ENCODE assay signal across 15 mouse cellular contexts in the genomic region with DNA sequence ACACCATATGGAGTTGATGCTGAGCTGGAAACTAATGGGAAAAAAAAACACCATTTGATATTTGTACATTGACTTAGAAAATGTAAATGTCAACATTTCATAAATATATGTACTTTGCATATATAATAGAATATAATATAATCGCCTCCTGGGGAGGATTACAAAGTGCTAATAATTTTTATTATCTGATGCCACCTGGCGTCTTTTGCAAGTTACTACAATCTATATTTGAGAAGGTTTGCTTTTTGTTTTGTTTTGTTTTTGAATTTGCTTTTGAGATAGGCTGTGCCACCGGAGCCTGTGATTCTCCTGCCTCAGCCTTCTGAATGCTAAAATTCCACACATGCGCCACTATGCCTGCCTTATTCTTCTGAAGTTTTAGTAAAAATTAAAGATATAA. TPM values are rescaled to one million over a fixed set of nuclear protein-coding genes. Genes with fewer than 3 reads are reported as not detected.
DNase-seq lines count a peak whose midpoint lies in the region; ATAC-seq and TF ChIP-seq lines count a peak whose summit lies in the region.
"Had no signal": no experiment of that assay in that cellular context is flagged by ENCODE, and none has a peak within 500 bp of the region (broad histone marks: within the 10 kb centered on the region; RNA-seq: fewer than 3 reads in every experiment).

No protein-coding gene starts in this region.

- WGBS in embryonic facial prominence, embryonic 11.5 days: 69% methylated on average over 4 of the region's 4 CpGs
- 75% methylated on average over 4 of the region's 4 CpGs for WGBS in embryonic facial prominence, embryonic 10.5 days
- WGBS in liver, postnatal 0 days (ENCODE audit: insufficient replicate concordance): 47% methylated on average over 4 of the region's 4 CpGs
- WGBS in liver, embryonic 12.5 days (ENCODE audit: insufficient replicate concordance): 42% methylated on average over 4 of the region's 4 CpGs

- no peak overlapping the region for H3K4me3 ChIP-seq in embryonic facial prominence, embryonic 11.5 days (ENCODE audit: low read depth, low read length)
- H3K4me3 ChIP-seq in embryonic facial prominence, embryonic 10.5 days: no peak overlapping the region
- no peak overlapping the region for H3K4me3 ChIP-seq in liver, postnatal 0 days (ENCODE audit: low read depth, low read length)
- H3K4me3 ChIP-seq in liver, embryonic 12.5 days: no peak overlapping the region
- H3K4me3 ChIP-seq: limb, embryonic 13.5 days had no signal

- H3K4me1 ChIP-seq in embryonic facial prominence, embryonic 11.5 days (ENCODE audit: control insufficient read depth, insufficient read depth, low read length): no peaks in the 10 kb centered on the region
- H3K4me1 ChIP-seq in embryonic facial prominence, embryonic 10.5 days: no peaks in the 10 kb centered on the region
- no peaks in the 10 kb centered on the region for H3K4me1 ChIP-seq in liver, postnatal 0 days (ENCODE audit: insufficient read depth)
- H3K4me1 ChIP-seq in liver, embryonic 12.5 days: no peaks in the 10 kb centered on the region
- H3K4me1 ChIP-seq: limb, embryonic 13.5 days had no signal

- DNase-seq in embryonic facial prominence, embryonic 11.5 days (ENCODE audit: low spot score): peak; percentile 32
- DNase-seq in embryonic facial prominence, embryonic 10.5 days (ENCODE audit: low spot score): no peak
- no peak for DNase-seq in liver, postnatal 0 days
- peak; percentile 48 for DNase-seq in adipocyte (ENCODE audit: low spot score)
- DNase-seq in retina, embryonic 14.5 days (ENCODE audit: low spot score): peak; percentile 21
- DNase-seq in testis, postnatal 14 days (ENCODE audit: low spot score): no peak
- DNase-seq in layer of hippocampus, adult 9-11 months: no peak
- DNase-seq: cerebellum, adult 18-20 months; heart, postnatal 4 days; kidney, adult 18-20 months; thymus, postnatal 14 days had no signal

- peak; percentile 42 for TF ChIP-seq CTCF in liver, postnatal 0 days (IDR thresholded peaks at IDR 0.05; ENCODE audit: low read depth)

- no peaks in the 10 kb centered on the region for H3K9me3 ChIP-seq in embryonic facial prominence, embryonic 11.5 days (replicated peaks; ENCODE audit: control insufficient read depth, low read length)
- no peaks in the 10 kb centered on the region for H3K9me3 ChIP-seq in embryonic facial prominence, embryonic 10.5 days
- no peaks in the 10 kb centered on the region for H3K9me3 ChIP-seq in liver, postnatal 0 days (ENCODE audit: low read length)
- H3K9me3 ChIP-seq in liver, embryonic 12.5 days (replicated peaks): no peaks in the 10 kb centered on the region
- H3K9me3 ChIP-seq: limb, embryonic 13.5 days had no signal

- no peaks in the 10 kb centered on the region for H3K27me3 ChIP-seq in embryonic facial prominence, embryonic 11.5 days (ENCODE audit: control insufficient read depth, insufficient read depth, low read length)
- H3K27me3 ChIP-seq in embryonic facial prominence, embryonic 10.5 days (replicated peaks; ENCODE audit: low read depth, poor library complexity, severe bottlenecking): no peaks in the 10 kb centered on the region
- no peaks in the 10 kb centered on the region for H3K27me3 ChIP-seq in liver, postnatal 0 days (ENCODE audit: insufficient read depth, low read length)
- H3K27me3 ChIP-seq in liver, embryonic 12.5 days (replicated peaks): no peaks in the 10 kb centered on the region
- H3K27me3 ChIP-seq: limb, embryonic 13.5 days had no signal

- H3K9ac ChIP-seq in embryonic facial prominence, embryonic 11.5 days (replicated peaks; ENCODE audit: low read length): no peak overlapping the region
- no peak overlapping the region for H3K9ac ChIP-seq in liver, postnatal 0 days (replicated peaks)
- H3K9ac ChIP-seq in liver, embryonic 12.5 days: no peak overlapping the region
- H3K9ac ChIP-seq: limb, embryonic 13.5 days had no signal

- no peak overlapping the region for H3K4me2 ChIP-seq in embryonic facial prominence, embryonic 11.5 days (ENCODE audit: low read depth, low read length)
- no peak overlapping the region for H3K4me2 ChIP-seq in liver, postnatal 0 days (ENCODE audit: low read depth, low read length)
- no peak overlapping the region for H3K4me2 ChIP-seq in liver, embryonic 12.5 days
- H3K4me2 ChIP-seq: limb, embryonic 13.5 days had no signal

- no peaks in the 10 kb centered on the region for H3K36me3 ChIP-seq in embryonic facial prominence, embryonic 11.5 days (replicated peaks; ENCODE audit: control insufficient read depth, insufficient read depth, low read depth, low read length)
- H3K36me3 ChIP-seq in embryonic facial prominence, embryonic 10.5 days (replicated peaks): no peaks in the 10 kb centered on the region
- no peaks in the 10 kb centered on the region for H3K36me3 ChIP-seq in liver, postnatal 0 days (replicated peaks; ENCODE audit: insufficient read depth, low read length)
- no peaks in the 10 kb centered on the region for H3K36me3 ChIP-seq in liver, embryonic 12.5 days
- H3K36me3 ChIP-seq: limb, embryonic 13.5 days had no signal

- no peak overlapping the region for H3K27ac ChIP-seq in embryonic facial prominence, embryonic 11.5 days (replicated peaks; ENCODE audit: low read depth, low read length)
- no peak overlapping the region for H3K27ac ChIP-seq in embryonic facial prominence, embryonic 10.5 days (replicated peaks)
- H3K27ac ChIP-seq in liver, postnatal 0 days (ENCODE audit: low read depth): no peak overlapping the region
- H3K27ac ChIP-seq in liver, embryonic 12.5 days: no peak overlapping the region
- H3K27ac ChIP-seq: limb, embryonic 13.5 days; macrophage had no signal

- TF ChIP-seq EP300 in liver, postnatal 0 days (IDR thresholded peaks at IDR 0.05; ENCODE audit: low read depth): no peak

- no peak for ATAC-seq in embryonic facial prominence, embryonic 11.5 days (replicated peaks; ENCODE audit: insufficient number of reproducible peaks, low FRiP score, low TSS enrichment, low read depth)
- ATAC-seq in liver, postnatal 0 days: no peak
- no peak for ATAC-seq in liver, embryonic 12.5 days
- ATAC-seq: forebrain, embryonic 14.5 days had no signal

RNA-seq across cellular contexts. Expression of gene Bckdhb, which starts 19.1 kb away (rescaled TPM):
- 68.0 and 83.8 TPM in 2 replicates for polyA plus RNA-seq in embryonic facial prominence, embryonic 11.5 days (2014; fragmentation: Nextera tagmentation; extraction: Ambion mirVana)
- polyA plus RNA-seq in embryonic facial prominence, embryonic 10.5 days (2016; fragmentation: Nextera tagmentation; extraction: Ambion mirVana): 64.9 and 68.9 TPM in 2 replicates
- 123 and 134 TPM in 2 replicates for polyA plus RNA-seq in liver, postnatal 0 days (2015; fragmentation: Nextera tagmentation; extraction: Ambion mirVana)
- polyA plus RNA-seq in liver, embryonic 12.5 days (2016; fragmentation: Nextera tagmentation; extraction: Ambion mirVana): 22.4 and 24.2 TPM in 2 replicates

Comparison
In these comparisons a context has a peak if more than half of its experiments do, and no peak if none do; other contexts are left out.
1. DNase-seq: peak in embryonic facial prominence, embryonic 11.5 days (single experiment), adipocyte (single experiment) and retina, embryonic 14.5 days (single experiment); none in embryonic facial prominence, embryonic 10.5 days (single experiment), liver, postnatal 0 days (single experiment), testis, postnatal 14 days (single experiment) and layer of hippocampus, adult 9-11 months (single experiment).